Mouse (Mus musculus) embryonic facial prominence, embryonic 13.5 days (tissue): ENCODE measurements around the gene Ptpn14. TPM values are rescaled to one million over a fixed set of nuclear protein-coding genes. Genes with fewer than 3 reads are reported as not detected.

Source experiments
- ATAC-seq: fragments of 200-750 bp; cut with Nextera tagmentation; 2 replicates; pipeline ENCODE4 v1.8.0; 2017; ENCODE audit warnings: low read depth; ENCODE audit not compliant: insufficient number of reproducible peaks, insufficient read depth, low FRiP score, low TSS enrichment
- H3K27ac ChIP-seq: fragments of 300-500 bp; sonication (generic); 2 replicates; pipeline ENCODE4 v1.5.1; 2015; ENCODE audit warnings: moderate library complexity, mild to moderate bottlenecking, inconsistent platforms
- H3K27me3 ChIP-seq: fragments of 300-500 bp; sonication (generic); 2 replicates; pipeline ENCODE4 v1.6.1; 2015; ENCODE audit warnings: mild to moderate bottlenecking, inconsistent platforms
- H3K36me3 ChIP-seq: fragments of 300-500 bp; sonication (generic); 2 replicates; pipeline ENCODE4 v1.6.1; 2015; ENCODE audit warnings: mild to moderate bottlenecking, inconsistent platforms
- H3K4me1 ChIP-seq: fragments of 300-500 bp; sonication (generic); 2 replicates; pipeline ENCODE4 v1.6.1; 2015; ENCODE audit warnings: inconsistent platforms
- H3K4me2 ChIP-seq: fragments of 300-500 bp; sonication (generic); 2 replicates; pipeline ENCODE4 v1.6.1; 2015; ENCODE audit warnings: moderate library complexity, mild to moderate bottlenecking, inconsistent platforms
- H3K4me3 ChIP-seq: fragments of 300-500 bp; sonication (generic); 2 replicates; pipeline ENCODE4 v1.5.1; 2015; ENCODE audit warnings: mild to moderate bottlenecking, inconsistent platforms
- H3K9ac ChIP-seq: fragments of 300-500 bp; sonication (generic); 2 replicates; pipeline ENCODE4 v1.6.1; 2015; ENCODE audit warnings: mild to moderate bottlenecking, inconsistent platforms
- H3K9me3 ChIP-seq: fragments of 300-500 bp; sonication (generic); 2 replicates; pipeline ENCODE4 v1.6.1; 2016; ENCODE audit warnings: inconsistent platforms
- WGBS: fragments of 180-500 bp; shearing (Covaris S2); methylation state at CpG from one replicate; pipeline ENCODE4 v1.1.7; 2015; ENCODE audit warnings: mixed read lengths; 5-methylcytosine and 5-hydroxymethylcytosine counted together
- polyA plus RNA-seq: library from polyadenylated mRNA; unstranded; fragments of >200 nt; fragmentation: Nextera tagmentation; extraction: Ambion mirVana; gene quantifications from 2 replicates; pipeline ENCODE4 v1.2.1, GENCODE M21; 2015

The Ptpn14 gene
- polyA plus RNA-seq, 1 experiment from 2014 or later, result 14.0 TPM

DNA sequence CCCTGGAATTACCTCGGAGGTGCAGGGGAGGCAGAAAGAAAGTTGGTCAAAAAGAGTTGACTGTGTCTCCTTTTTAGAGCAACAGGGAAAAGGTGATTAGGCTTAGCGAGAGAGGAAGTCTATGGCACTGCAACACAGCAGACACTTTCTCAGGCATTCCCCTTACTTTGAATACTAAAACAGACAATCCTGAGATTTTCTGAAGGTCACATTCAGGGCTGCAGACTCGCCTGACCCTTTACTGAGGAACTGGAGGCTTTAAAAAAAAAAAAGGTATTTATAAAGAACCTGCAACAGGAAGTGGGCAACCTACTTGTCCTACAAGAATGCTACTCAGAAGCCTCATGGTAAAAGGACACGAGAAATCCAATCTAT lies 189.0 kb downstream of the Ptpn14 start:
- H3K4me2 ChIP-seq, result no peak overlapping the region
- no peak overlapping the region for H3K27ac ChIP-seq
- ATAC-seq, result no peak
- no peak overlapping the region for H3K9ac ChIP-seq
- peaks cover 47% of the 10 kb centered on the region for H3K4me1 ChIP-seq
- no peak overlapping the region for H3K4me3 ChIP-seq
- no peaks in the 10 kb centered on the region for H3K9me3 ChIP-seq
- H3K36me3 ChIP-seq, result peaks cover 5% of the 10 kb centered on the region
- 54% methylated on average over 4 of the region's 4 CpGs for WGBS
- H3K27me3 ChIP-seq, result no peaks in the 10 kb centered on the region

GRCm38 (mm10) chr1:189919756-189920155 lies 191.7 kb downstream of the Ptpn14 start:
- no peak for ATAC-seq
- Histone ChIP-seq H3K9me3 (no peaks in the 10 kb centered on the region), H3K27ac (no peak overlapping the region), H3K4me3 (no peak overlapping the region), H3K4me2 (no peak overlapping the region), H3K36me3 (no peaks in the 10 kb centered on the region), H3K27me3 (0 out of 2 replicates have a peak, but pooled peaks cover 5% of the 10 kb centered on the region), H3K4me1 (peaks cover 50% of the 10 kb centered on the region), H3K9ac (no peak overlapping the region)
- 70% methylated on average over 3 of the region's 3 CpGs for WGBS

GRCm38 (mm10) chr1:189920701-189921567 lies 192.9 kb downstream of the Ptpn14 start:
- Histone ChIP-seq H3K4me1 (peaks cover 48% of the 10 kb centered on the region), H3K4me3 (peak overlapping the region; percentile 80), H3K27ac (no peak overlapping the region), H3K36me3 (no peaks in the 10 kb centered on the region), H3K4me2 (peak overlapping the region; percentile 68), H3K9ac (peak overlapping the region; percentile 87), H3K9me3 (no peaks in the 10 kb centered on the region), H3K27me3 (0 out of 2 replicates have a peak, but pooled peaks cover 5% of the 10 kb centered on the region)
- 49% methylated on average over 28 of the region's 28 CpGs for WGBS
- 0 out of 2 replicates have a peak, but pooled peaks have one; percentile 6 for ATAC-seq

DNA sequence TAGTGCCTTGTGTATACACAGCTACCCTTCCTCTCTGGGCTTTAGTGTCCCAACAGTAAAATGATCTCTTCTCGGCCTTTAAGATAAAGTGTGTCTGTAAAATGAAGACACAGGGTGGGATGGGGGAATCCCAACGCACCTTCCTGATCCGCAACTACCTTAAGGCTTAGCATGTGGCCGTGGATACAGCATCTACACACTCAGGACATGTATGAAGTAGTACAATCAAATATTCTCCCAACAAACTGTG lies 193.4 kb downstream of the Ptpn14 start:
- Histone ChIP-seq H3K36me3 (no peaks in the 10 kb centered on the region), H3K4me2 (peak overlapping the region; percentile 68), H3K9ac (peak overlapping the region; percentile 87), H3K27ac (0 out of 2 replicates have a peak overlapping the region, but pooled peaks have one; percentile 68), H3K4me1 (peaks cover 47% of the 10 kb centered on the region), H3K4me3 (peak overlapping the region; percentile 80), H3K9me3 (no peaks in the 10 kb centered on the region), H3K27me3 (0 out of 2 replicates have a peak, but pooled peaks cover 5% of the 10 kb centered on the region)
- WGBS, result 6% methylated on average over 4 of the region's 4 CpGs
- ATAC-seq, result peak; percentile 9; the same call in 1 of the 2 replicates

GRCm38 (mm10) chr1:189921818-189922592 lies 193.9 kb downstream of the Ptpn14 start, which contains the start of gene Smyd2:
Smyd2 (minus strand) TSS chr1:189922363.
- no peaks in the 10 kb centered on the region for H3K9me3 ChIP-seq
- H3K9ac ChIP-seq, result peak within 1 kb of the TSS; percentile 87
- peak within 1 kb of the TSS; percentile 68; the same call in 1 of the 2 replicates for H3K27ac ChIP-seq
- peaks cover 42% of the 10 kb centered on the region for H3K4me1 ChIP-seq
- peak; percentile 76 for ATAC-seq
- WGBS, result under 1% methylated on average over 82 of the region's 90 CpGs
- peak within 1 kb of the TSS; percentile 80 for H3K4me3 ChIP-seq
- H3K36me3 ChIP-seq, result no peaks in the 10 kb centered on the region
- H3K27me3 ChIP-seq, result 0 out of 2 replicates have a peak, but pooled peaks cover 5% of the 10 kb centered on the region
- H3K4me2 ChIP-seq, result peak within 1 kb of the TSS; percentile 68

- Histone ChIP-seq H3K9ac (peak overlapping the region; percentile 87), H3K36me3 (no peaks in the 10 kb centered on the region), H3K27ac (no peak overlapping the region; the same call in 1 of the 2 replicates), H3K4me1 (peaks cover 36% of the 10 kb centered on the region), H3K4me2 (peak overlapping the region; percentile 68), H3K4me3 (peak overlapping the region; percentile 80), H3K9me3 (no peaks in the 10 kb centered on the region), H3K27me3 (0 out of 2 replicates have a peak, but pooled peaks cover 5% of the 10 kb centered on the region)
- ATAC-seq, result no peak
- WGBS, result 8% methylated on average over 9 of the region's 9 CpGs
These were observed 194.7 kb downstream of the Ptpn14 start for GRCm38 (mm10) chr1:189922721-189923120.

GRCm38 (mm10) chr1:189923157-189923556 lies 195.1 kb downstream of the Ptpn14 start:
- no peak for ATAC-seq
- no peak overlapping the region for H3K27ac ChIP-seq
- H3K36me3 ChIP-seq, result no peaks in the 10 kb centered on the region
- 74% methylated on average over 4 of the region's 4 CpGs for WGBS
- H3K9me3 ChIP-seq, result no peaks in the 10 kb centered on the region
- no peak overlapping the region for H3K4me3 ChIP-seq
- H3K4me2 ChIP-seq, result peak overlapping the region; percentile 68; the same call in 1 of the 2 replicates
- 0 out of 2 replicates have a peak, but pooled peaks cover 5% of the 10 kb centered on the region for H3K27me3 ChIP-seq
- peaks cover 33% of the 10 kb centered on the region for H3K4me1 ChIP-seq
- H3K9ac ChIP-seq, result no peak overlapping the region

GRCm38 (mm10) chr1:189923871-189924568 lies 196.0 kb downstream of the Ptpn14 start:
- 0 out of 2 replicates have a peak, but pooled peaks cover 5% of the 10 kb centered on the region for H3K27me3 ChIP-seq
- H3K27ac ChIP-seq, result no peak overlapping the region
- 72% methylated on average over 22 of the region's 22 CpGs for whole genome bisulfite sequencing
- H3K9ac ChIP-seq, result no peak overlapping the region
- H3K4me3 ChIP-seq, result no peak overlapping the region
- H3K4me2 ChIP-seq, result no peak overlapping the region
- H3K9me3 ChIP-seq, result no peaks in the 10 kb centered on the region
- peaks cover 26% of the 10 kb centered on the region for H3K4me1 ChIP-seq
- ATAC-seq, result no peak
- H3K36me3 ChIP-seq, result no peaks in the 10 kb centered on the region

- no peak overlapping the region for H3K4me3 ChIP-seq
- H3K27me3 ChIP-seq, result 0 out of 2 replicates have a peak, but pooled peaks cover 5% of the 10 kb centered on the region
- H3K9me3 ChIP-seq, result no peaks in the 10 kb centered on the region
- 73% methylated on average over 8 of the region's 8 CpGs for WGBS
- no peaks in the 10 kb centered on the region for H3K36me3 ChIP-seq
- no peak overlapping the region for H3K27ac ChIP-seq
- ATAC-seq, result no peak
- H3K4me2 ChIP-seq, result no peak overlapping the region
- no peak overlapping the region for H3K9ac ChIP-seq
- peaks cover 14% of the 10 kb centered on the region for H3K4me1 ChIP-seq
These were observed 198.2 kb downstream of the Ptpn14 start for GRCm38 (mm10) chr1:189926279-189926678.
